Mouse (Mus musculus) hematopoietic stem cell, adult 5-6 weeks (primary cell): ENCODE measurements around the gene Chrna5. TPM values are rescaled to one million over a fixed set of nuclear protein-coding genes. Genes with fewer than 3 reads are reported as not detected.
"Not testable (repeated sequence)": the region's sequence is repeated elsewhere in the genome, so short reads cannot be mapped to it uniquely, and the experiment has no call there.

Source experiments
- ATAC-seq, 2 experiments: fragments of 125-278 bp in 1 of 2; replicated peaks in 1 of 2; 2 replicates each; pipeline ENCODE4 v1.8.0; 2016 to 2017; ENCODE audit warnings: inconsistent platforms in 2 of 2, mild to moderate bottlenecking in 2 of 2, moderate number of reproducible peaks in 2 of 2, low read depth in 1 of 2, moderate TSS enrichment in 1 of 2; ENCODE audit not compliant: low FRiP score in 2 of 2, poor library complexity in 2 of 2, severe bottlenecking in 2 of 2, insufficient read depth in 1 of 2, low TSS enrichment in 1 of 2
- total RNA-seq: library from RNA; stranded (forward); fragments of 172-1452, 232-1000 nt; gene quantifications from 2 replicates; pipeline ENCODE4 v1.2.3, GENCODE M21; 2017

The Chrna5 gene
- not detected in 2 replicates for total RNA-seq

DNA sequence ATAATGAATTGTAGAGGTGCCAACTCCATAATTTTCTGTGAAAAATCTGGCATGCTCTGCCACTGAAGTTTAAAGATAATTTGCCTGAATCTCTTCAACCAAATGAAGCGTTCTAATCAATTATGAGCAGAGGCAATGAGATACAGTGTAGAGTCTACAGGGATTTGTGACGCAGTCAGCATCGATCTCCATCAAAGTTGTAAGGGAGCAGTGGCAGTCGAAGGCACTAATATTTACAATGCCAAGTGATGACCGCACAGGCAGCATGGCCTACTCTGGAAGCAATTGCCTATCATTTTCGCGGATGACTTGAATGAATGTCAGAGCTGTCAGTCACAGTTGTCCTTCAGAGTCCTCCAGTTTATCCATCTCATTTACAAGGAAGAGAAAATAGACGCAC lies at the start of gene Chrna5:
TSS of gene Chrna5 (plus strand) at position 207 of the 400 bp plus-strand sequence.
- no peak for ATAC-seq

DNA sequence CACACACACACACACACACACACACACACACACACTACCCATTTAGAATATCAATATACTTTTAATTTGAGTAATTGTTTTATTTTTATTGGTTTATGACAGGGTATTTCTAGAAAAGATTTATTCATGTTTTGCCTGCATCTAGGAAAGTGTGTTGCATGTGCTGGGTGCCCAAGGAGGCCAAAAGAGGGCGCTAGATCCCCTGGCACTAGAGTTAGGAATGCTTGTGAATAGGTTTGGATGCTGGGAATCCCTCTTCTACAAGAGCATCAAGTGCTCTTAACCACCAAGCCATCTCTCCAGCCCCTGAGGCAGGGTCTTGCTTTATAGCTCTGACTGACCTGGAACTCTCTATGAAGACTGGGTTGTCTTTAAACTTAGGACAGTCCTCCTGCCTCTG lies 48.9 kb upstream of the Chrna5 start:
- ATAC-seq, result no peak

DNA sequence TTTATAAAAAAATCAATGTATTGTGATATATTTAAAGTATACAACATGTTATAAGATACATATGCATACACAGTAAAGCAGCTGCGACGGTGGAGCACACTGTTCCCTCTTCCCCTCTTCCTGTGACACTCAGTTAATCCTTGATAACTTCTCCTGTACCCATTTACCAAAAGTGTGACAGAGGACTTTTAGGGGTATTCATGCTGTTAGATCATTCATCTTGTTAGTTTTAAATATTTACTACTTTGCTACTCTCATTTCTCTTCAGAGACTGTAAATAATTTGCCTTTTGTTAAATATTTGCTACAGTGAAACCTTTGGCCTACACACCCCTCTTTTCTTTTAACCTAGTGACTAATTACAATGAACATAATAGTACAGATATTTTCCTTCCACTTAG lies 48.3 kb upstream of the Chrna5 start:
- no peak for ATAC-seq

DNA sequence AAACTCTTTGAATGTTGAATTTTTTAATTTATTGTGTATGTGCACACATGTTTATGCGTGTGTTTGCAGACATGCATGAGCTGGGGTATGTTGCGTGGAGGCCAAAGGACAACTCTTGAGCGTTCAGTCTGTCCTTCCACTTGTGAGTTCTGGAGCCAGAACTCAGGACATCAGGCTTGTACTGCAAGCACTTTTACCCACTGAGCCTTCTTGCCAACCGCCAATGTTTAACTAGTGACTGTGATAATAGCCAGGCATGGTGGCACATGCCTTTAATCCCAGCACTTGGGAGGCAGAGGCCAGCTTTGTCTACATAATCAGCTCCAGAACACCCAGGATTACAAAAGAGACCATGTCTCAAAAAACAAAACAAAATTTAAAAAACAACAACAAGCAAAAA lies 38.6 kb upstream of the Chrna5 start:
- no peak for ATAC-seq

DNA sequence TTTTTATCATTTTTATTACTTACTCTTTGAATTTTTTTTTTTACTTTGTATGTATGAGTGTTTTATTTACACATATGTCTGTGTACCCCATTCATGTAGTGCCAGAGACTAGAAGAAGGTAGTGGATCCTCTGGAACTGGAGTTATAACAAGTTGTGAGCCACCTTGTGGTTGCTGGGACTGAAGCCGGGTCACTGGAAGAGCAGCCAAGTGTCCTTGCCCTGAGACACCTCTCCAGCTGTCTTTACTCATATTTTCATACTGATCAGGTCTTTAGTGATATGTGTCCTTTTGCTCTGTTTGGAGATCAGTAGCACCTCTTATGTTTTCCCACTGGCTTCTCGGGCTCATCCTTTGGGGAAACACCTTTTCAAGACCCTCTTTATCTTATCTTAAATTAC lies 36.2 kb upstream of the Chrna5 start:
- ATAC-seq, result no peak

DNA sequence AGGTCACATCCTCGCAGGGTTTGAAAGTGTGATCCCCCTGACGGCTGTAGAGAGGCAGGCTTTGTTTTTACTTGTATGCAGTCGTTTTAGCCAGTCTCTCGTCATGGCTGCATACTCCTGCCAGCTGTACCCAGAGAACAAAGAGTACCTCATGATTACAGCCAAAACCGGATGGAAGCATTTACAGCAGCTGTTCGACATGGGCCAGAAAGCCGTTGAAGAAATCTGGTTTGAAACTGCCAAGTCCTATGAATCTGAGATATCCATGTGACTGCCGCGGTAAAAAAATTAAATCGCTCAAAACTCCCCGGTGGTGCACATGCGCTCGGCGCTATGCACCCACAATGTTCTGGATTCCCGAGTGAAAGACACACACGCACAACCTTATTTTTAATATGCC lies 34.4 kb upstream of the Chrna5 start:
- ATAC-seq, result no peak

DNA sequence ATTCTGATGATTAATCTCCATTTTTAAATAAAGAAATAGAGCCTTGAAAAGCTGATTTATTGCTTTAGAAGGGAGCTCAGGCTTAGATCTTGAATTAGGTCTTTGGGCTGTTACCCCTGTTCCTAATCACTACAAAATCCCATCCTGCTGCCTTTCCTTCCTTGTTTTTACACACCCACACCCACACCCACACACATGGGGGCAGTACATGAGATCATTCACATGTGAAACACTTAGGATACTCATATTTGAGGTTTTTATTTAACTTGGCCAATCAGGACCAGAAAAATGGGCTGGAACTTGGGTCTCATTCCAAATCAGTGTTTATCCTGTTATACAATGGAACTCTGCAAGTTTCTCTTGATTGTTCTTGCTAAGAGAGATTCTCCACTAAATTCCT lies 31.2 kb upstream of the Chrna5 start:
- no peak for ATAC-seq

DNA sequence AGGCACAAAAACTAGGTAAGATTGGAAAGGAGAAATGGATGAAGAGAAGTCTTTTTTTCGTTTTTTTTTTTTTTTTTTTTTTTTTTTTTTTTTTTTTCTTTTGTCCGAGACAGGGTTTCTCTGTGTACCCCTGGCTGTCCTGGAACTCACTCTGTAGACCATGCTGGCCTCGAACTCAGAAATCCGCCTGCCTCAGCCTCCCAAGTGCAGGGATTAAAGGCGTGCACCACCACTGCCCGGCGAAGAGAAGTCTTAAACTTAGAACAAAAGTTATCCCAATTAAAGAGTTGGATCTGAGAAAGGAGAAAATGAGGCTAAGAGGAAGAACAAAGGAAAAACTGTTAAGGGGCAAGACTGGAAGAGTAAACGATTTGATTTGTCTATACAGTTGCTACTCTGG lies 30.5 kb upstream of the Chrna5 start:
- ATAC-seq, result not testable (repeated sequence)

DNA sequence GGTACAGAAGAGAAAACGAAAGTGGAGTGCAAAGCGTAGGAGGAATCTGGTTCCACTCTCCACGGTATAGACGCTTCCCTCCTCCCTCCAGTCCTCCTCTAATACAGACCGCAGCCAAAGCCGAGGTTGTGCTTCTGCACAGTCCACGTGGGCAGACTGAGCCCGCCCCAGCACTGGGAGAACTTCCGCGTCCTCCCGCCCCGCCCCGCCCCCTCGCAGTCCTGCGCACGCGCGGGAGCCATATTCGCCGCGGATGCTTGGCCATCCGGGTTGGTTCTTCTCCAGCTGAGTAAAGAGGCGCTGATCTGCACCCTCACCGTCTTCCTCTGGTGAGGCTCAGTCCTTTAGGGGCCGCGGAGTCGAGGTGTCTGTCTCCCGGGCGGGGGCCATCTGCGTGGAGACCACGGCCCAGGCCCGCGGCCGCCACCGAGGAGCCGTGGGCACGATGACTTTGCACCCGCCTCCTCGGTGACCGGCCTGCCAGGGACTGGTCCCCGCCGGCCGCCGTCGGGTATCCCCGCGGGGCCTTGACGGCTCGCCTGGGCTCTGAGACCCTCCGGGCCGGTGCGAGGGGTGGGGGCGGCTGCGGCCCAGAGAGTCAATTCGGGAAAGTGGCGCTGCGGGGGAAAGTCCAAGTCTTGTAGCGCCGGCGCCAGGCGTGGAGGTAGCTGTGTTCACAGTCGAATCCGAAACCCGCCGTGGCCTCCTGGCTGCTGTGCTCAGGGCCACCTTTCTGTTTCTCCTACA lies 29.9 kb upstream of the Chrna5 start, which contains the start of the genes Psma4 and AY074887:
TSS of gene Psma4 (plus strand) at position 216 of the 747 bp plus-strand sequence.
TSS of gene AY074887 (minus strand) at position 424 of the 747 bp plus-strand sequence.
- ATAC-seq, result peak; percentile 98 to 99

DNA sequence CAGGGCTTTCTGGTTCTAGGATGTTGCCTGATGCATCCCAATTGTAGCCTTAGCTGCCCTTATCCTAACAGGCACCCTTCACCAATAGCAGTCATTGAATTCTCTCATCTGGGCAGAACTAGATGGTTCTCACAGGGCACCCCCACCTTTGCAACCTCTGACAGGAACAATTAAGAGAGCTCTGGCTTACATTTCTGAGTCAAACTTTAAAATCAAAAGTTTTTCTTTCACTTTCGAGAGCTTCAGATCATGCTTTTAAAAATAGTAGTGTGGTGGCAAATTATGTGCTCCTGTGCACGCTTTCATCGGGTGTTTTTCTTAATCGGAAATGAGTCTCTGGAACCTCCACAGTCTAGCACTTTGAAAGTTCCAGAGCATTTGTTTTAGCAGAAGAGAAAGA lies 19.6 kb upstream of the Chrna5 start:
- no peak for ATAC-seq

DNA sequence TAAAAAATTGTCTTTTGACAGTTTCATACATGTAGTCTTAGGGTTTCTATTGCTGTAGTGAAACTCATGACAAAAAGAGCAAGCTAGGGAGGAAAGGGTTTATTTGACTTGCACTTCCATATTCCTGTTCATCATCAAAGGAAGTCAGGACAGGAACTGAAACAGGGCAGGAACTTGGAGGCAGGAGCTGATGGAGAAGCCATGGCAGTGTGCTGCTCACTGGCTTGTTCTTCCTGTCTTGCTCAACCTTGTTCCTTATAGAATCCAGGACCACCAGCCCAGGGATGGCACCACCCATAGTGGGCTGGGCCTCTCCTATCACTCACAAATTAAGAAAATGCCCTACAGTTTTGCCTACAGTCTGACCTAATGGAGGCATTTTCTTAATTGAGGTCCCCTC lies 17.0 kb upstream of the Chrna5 start:
- ATAC-seq, result no peak

DNA sequence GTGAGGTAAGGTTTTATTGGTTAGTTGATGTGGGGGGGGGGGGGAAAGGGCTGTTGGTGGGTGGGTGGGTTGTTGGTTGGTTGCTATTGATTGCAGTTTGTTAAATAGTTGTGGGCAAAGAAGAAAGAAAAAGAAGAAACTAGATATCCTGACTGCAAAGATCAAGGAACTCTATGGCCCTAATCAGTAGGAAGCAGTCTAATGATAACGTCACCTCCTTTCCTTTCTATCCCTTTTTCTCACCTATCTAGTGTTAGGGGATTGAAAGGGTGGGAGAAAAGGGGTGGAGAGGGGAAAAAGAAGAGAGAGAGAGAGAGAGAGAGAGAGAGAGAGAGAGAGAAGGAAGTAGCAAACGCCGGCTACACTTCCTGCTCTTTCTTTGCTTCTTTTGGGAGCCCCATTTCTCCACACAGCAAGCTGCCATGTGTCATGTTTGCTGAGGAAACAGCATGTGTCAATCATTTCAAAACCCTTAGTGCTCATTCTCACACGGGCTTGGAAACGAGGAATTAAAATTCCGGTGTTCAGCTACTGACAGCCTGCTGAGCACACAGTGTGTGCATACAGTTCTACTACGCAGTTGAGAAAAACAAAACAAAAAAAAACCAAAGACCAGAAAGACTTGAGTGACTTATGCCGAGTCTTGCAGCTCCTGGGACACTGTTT lies 10.6 kb upstream of the Chrna5 start:
- ATAC-seq, result no peak

DNA sequence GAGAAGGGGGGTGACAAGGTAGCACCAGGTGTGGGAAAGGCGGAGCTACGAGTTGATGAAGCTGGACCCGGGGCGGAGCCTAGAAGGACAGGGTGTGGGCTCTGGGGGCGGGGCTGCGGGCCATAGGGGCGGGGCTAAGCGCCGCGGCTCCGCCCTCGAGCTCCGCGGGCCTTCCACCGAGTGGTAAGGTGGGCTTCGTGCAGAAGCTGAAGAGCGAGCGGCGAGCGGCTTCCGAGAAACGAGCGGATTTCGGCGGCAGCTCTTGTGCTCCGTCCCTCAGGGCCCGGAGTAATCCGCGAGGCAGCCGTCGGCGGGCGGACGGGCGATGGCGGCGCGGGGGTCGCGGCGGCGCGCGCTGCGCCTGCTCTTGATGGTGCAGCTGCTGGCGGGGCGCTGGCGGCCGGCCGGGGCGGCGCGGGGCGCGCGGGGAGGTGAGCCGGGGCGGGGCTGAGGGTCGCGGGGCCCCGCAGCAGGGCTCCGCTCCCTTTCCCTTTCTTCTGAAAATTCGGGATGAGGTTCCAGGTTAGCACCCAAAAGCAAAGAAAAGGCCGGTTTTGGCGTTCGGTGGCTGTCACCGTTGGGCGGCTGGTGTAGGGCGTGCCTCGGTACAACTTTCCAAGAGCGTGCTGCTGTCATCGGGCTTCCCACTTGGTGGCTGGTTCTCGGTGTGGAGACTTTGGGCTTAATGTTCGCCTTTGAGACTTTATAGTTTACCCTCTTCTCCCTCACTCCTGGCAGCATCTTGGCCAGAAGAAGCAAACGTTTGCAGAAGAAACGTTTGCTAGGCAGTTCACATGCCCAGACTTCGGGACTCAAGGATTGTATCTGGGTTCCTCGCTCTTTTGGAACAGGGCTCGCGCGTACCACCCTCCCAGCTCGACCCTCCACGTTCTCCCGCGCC lies 861 bp downstream of the Chrna5 start:
- ATAC-seq, result peak; percentile 36 to 62; a peak in 2 of 4 replicates

DNA sequence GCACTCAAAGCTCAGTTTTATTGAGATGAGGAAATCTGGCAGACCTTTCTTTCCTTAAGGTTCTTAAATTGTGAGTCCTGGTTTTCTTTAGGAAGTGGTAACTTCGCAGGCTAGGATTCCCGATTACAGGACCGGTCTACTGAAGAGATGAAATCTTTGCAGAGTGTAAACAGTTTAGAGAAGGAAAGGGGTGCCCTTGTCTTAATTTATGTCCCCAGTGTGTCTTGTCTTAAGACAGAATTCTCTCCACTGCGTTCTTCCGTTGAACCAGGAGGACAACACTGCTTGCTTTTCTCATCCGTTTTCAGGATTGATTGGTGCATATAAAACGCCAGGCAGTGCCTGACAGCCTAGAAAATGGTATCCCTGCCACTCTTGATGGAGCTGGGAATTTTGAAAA lies 1.7 kb downstream of the Chrna5 start:
- no peak for ATAC-seq

DNA sequence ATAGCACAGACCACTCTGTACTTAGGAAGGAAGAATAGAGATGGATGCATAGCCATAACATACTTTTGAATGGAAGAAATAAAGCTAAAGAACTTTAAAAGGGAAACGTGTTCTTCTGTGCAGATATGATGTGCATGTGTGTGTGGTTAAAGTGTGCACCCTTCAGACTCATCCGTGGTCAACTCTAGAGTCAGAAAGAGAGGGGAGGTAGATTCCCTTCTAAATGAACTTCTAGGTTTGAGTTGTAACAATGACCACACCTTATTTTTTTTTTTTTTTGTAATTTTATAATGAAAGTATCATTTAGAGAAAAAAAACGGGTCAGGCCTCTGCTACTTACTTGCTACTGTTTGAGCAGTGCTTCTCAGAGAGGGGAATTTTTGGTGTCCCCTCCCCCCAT lies 9.7 kb downstream of the Chrna5 start:
- ATAC-seq, result no peak

DNA sequence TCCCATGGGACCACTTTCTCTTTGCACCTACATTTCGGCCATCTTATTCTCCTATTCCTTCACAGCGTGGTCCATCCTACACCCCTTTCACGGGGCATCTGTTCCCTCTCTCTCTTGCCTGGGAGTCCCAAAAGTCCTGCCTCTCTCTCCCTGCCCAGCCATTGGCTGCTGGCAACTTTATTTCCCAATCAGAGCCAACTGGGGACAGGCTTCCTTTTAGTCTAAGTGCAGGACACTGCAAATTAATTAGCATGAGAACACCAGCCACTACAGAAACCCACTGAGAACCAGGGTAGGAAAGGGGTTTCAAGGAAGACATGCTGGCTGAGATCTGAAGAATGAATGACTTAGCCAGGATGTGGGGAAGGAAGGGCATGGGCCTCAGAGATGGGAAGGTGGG lies 13.7 kb downstream of the Chrna5 start:
- no peak for ATAC-seq

DNA sequence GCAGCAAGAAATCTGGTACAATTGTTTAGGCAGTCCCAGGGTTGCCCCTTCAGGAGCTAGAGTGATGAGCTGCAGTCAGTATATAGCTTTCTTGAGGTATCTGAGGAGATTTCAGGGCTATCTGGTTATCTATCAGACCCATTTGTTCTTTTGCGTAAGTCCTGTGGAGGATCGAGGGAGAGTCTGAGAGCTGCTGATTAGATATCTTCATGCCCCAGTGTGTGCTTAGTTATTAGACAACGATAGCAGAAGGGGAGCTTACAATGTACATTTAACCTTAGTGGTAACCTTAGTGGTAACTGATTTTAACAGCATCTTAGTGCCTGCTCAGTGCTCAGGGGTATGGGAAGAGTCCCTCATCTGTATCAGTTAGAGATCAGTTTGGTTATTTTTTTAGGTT lies 15.0 kb downstream of the Chrna5 start:
- no peak for ATAC-seq

DNA sequence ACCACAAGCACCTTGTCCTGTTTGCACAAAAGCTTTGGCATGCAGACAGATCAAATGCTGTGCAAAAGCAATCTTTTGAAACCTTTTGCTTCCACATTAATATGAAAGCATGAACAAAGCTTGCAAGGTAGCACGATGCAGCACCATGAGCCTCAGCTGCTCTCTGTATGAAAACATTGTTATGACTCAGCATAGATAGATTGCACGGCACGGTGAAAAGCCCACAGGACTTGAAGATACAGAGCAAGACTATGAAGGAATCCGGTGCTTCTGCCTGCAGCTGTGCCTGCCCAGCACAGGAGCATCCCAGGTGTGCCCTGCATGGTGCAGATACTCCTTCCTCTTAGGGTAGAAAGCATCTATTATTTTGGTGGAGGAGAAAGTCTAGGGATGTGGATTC lies 22.9 kb downstream of the Chrna5 start:
- ATAC-seq, result no peak
